Mouse (Mus musculus): ENCODE results near the gene Gm4131.
A peak's percentile ranks its signal among the peaks of the same experiment; 100 is the strongest.

Gm4131 gene

DNA sequence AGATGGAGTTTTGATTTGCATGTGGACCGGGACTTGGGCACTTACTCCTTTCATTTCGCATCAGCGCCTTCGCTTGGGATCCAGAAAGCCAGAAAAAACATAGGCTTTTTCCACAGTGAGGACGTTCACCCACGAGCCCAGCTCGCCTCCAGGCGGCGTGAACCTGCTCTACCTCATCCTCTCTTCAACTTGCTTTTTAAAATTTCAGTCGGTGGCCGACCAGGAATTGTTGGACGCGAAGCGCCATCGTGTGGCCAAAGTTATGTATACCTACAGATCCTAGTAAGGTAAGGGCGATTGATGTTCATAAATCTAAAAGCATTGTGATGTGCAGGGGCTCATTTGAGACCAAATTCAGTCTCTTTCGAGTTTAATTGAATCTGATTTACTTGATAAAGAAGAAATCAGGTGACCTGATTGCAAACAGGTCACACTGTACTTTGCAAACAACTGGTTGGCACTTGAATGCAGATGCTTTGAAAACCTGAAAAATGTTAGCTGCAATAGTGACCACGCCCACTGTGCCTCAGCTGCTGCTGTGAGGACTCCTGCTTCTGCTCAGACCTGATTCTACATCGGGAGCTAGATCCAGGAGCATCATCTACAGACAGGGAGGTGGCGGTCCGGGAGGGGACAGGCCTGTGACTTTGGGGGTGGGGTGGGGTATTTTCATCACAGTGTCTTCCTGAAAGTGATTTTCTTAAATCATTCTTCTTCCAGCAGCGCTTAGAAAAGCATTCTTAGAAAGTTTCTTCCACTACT is 109.1 kb downstream of the Gm4131 start:
- peak; percentile 50 for DNase-seq (ENCODE audit: low spot score)

DNA sequence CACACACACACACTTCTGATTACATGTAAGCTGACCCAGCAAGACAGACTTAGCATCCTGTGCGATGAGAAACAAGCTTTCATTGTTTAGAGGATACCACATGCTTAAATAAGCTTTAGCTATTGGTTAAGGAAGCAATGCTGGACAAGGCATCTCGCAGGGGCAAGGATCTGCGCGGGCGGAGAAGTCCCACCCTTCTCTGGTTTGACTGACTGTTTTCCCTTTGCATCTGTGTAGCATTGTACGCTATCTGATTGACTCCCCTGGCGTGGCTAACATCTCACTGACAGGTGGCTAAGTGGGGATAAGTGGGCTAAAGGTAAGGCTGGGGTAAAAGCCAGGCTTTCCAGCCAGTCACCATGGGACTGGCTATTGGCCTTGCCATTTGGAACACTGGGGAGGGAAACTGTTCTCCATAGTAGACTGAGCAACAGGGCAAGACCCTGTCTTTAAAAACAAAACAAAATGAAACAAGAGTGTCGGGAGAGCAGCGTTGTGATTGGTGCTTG is 110.4 kb downstream of the Gm4131 start, which contains the start of gene Gucy1b2:
Gene Gucy1b2, minus strand, starts transcription at position 51 of the 509 bp plus-strand sequence.
- DNase-seq (ENCODE audit: low spot score), result no peak

DNA sequence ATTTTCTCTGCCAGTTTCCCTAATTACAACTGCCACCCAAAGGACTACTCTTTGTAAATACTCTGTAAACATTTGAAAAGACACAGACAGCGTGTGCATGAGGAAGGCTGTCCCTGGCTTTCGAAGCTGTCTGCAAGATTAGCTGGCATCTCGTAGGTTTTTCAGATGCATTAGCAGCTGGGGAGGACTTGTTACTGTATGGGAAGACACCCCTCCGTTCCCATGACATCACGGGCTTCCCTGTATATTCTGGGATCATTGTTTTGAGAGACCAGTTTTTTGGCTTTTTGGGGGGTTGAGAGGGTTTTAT is 111.2 kb downstream of the Gm4131 start:
- DNase-seq (ENCODE audit: low spot score), result no peak

DNA sequence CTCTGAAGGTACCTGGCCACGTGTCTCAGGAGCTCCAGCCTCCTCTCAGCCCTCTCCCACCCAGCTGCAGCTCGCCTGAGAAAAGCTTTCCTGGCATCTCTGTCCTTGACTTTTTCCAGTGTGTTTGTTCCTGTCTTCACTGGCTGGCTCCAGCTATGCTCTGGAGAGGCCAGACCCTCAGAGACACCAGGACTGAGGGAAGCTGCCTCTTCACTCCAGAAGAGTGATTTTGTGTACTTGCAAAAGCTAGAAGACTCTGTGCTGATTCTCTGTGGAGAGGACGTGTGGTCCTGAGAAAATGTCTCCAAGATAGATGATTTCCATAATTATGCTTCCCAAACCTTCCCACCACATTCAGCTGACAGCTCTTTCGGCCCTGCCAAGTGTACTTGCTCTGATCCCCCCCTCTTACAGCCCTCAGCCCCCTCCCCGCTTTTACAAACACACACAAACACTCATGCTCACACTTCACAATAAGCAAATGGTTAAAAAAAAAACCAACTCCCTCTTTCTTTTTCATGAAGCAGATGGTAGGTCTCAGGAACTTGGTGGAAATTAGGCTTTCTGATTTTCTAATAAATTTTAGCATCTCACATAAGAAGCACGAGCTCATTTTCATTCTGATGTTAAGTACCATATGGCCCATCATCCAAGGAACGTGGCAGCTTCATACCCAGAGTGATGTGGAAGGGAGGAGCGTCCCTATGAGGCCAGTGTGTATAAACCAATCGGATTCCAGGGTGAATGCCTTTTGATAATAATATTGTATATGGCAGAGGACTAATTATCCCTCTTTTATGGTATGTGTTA is 111.8 kb downstream of the Gm4131 start:
- no peak for DNase-seq (ENCODE audit: low spot score)

DNA sequence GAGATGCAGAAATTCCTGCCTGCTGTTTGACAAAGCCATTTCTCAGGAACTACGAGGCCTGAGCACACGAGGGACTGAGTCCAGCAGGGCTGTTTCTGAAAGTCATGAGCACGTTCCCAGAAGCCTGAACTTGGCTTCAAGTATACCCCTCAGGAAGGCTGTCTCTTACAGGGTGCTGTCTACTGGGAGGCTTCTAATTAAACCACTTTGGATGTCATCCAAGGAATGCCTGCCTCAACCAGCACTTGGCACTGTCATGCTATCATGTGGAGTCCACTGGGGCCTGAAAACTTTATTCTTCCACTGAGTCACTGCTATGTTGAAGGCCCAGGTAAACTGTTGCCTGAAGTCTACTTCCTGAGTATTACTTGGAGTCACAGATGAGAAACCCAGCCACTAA is 112.6 kb downstream of the Gm4131 start:
- DNase-seq (ENCODE audit: low spot score), result no peak

DNA sequence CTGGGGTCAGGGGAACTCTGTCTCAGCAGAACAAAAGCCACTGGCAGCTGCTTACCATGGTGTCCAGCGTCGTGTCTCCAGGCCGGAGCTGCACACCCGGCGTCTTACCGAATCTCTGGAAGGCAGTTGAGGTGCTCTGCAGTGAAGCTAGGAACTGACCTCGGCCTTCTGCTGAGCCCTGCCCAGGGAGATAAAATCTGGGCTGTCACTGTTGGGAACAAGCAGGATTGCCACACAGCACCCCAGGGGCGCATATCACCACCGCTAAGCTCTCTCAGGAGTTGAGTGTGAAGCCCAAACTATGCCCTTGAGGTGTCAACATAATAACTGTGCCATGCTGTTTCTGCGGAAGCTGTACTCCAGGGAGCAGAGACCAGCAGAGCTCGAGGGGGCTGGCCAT is 113.4 kb downstream of the Gm4131 start:
- DNase-seq (ENCODE audit: low spot score), result no peak

DNA sequence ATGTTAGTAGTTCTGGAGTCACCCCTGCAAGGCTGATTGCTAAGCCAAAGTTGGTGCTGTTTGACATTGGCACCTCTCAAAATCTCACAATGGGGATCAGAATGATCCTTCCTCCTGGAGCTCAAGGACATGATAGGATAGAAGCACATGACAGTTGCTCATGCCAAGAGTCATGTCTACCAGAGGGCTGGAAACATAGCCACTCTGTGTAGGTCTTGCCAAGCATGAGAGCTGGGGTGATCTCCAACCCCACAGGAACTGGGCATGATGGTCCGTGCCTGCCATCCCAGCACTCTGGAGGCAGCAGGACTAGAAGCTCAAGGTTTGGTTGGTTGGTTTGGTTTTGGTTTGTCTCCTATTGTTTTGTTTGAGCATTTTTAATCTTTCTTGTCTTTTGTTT is 116.0 kb downstream of the Gm4131 start:
- DNase-seq (ENCODE audit: low spot score), result no peak

DNA sequence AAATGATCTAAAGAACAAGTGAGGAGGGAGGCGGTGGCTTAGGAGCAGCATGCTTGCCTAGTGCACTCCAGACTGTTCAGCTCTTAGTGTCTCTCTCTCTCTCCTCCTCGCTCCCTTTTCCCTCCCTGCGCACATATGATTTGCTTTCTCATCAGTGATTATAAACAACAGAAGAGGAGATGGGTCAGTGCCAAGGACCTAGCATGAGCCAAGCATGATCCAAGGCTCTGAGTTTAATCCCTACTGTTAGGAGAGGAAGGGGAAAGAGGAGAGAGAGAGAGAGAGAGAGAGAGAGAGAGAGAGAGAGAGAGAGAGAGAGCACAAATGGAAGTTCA is 119.5 kb downstream of the Gm4131 start:
- DNase-seq (ENCODE audit: low spot score), result no peak

DNA sequence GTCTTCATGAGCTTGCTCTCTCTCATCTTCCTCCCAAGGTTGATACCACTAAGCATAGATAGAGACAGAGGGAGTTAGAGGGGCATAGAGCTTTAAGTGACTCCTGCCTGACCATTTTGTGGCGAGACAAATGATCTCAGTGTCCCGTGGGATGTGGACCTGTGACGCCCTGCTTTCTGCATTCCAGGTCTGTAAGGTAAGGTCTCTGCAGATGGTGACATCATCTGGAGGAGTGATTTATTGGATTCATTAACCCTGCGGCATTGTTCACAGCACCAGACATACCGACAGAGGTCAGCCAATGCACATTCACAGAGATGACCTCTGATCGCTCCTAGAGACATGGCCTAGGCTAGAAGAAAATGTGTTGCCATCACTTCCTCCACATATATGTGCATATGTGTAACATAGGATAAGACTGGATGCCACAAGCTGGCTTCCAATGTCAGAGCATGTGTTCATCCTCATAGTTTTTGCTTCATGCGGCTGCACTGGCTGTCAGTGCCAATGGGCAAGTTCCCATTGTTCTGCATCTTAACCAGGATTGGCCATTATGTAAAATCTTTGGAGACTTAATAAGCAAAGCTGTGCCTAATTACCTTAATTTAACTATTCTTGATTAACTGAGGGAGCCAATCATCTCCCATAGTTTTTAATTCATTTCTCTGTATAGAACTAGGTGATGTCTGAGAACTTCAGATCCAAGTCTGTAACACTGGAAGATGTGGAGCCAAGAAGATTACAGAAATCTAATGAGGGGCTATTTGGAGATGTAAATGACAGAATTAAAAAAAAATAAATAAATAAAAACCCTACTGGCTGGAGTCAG is 120.1 kb downstream of the Gm4131 start:
- no peak for DNase-seq (ENCODE audit: low spot score)

DNA sequence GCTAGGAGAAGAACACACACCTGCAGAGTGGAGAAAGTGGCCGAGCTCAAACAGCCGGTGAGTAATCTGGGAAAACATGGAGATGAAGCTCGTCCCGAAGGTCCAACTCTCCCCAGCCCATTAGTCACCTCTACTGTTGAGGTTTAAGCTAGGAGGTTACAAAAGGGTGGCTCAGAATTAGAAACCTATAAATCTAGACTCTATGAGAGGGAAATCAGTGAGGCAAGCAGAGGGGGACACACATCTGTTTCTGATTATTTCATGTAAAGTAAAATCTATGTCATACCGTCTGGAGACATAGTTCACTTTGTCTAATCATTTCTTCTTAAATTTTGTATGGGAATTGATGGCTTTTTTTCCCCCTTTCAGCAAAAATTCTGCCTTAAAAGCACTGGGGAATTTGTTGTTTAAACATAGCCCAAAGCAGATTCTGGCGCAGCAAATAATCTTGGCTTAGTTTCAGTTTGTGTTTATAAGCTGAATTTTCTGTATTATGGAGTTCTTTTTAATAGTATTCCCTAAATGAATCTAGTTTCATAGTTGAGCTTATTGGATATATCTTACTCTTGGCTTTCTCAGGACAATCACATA is 122.8 kb downstream of the Gm4131 start:
- DNase-seq (ENCODE audit: low spot score), result no peak

DNA sequence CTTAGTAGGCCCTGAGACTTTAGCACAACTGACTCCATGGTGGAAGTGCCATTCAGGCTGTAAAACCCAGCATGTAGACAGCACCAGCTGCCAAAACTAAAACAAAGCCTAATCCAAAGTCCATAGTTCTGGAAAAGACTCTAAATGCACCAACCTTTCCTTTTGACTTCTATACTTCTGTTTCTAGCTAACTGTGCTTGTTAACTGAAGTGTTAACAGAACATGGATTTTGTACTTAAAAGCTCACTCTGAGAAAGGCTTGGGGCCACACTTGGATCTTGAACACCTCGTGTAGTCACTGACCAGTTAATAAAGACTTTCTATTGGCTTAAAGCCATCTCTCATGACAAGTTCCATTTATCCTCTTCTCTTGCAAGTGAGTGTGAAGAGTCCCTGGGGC is 123.8 kb downstream of the Gm4131 start:
- DNase-seq (ENCODE audit: low spot score), result no peak

DNA sequence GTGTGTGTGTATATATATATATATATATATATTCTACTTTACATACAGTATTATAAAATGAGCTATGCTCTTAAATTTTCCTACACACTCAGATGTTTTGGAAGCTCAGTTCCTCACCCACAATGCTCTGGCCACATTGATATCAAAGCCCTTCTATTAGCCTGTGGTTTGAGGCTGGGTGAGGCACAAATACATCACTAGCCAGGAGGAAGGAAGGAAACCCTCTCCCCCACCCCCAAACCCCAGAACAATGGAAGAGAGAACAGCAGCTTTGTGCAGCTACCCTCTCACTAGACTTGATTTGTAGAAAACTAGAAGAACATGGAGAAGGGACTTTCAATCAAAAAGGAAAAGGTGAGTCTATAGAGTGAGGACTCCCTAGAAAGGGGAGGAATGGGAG is 126.7 kb downstream of the Gm4131 start:
- no peak for DNase-seq (ENCODE audit: low spot score)

DNA sequence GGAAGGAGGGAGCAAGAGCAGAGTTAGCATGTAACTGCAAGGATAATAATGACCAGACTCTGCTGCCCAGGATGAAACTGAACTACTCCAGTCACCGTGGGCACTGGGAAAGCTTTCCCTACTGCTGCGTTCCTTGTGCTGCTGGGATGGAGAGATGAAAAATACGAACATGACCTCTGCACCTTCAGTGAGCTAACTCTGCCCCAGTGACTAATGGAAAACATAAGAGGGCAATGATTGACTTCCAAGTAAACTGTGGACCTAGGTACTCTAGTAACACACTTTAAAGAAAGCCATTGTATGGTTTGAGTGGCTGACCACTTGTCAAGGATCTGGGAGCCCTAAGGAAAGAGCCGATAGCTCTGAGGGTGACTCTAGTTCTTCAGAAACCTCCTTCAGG is 128.5 kb downstream of the Gm4131 start:
- no peak for DNase-seq (ENCODE audit: low spot score)

DNA sequence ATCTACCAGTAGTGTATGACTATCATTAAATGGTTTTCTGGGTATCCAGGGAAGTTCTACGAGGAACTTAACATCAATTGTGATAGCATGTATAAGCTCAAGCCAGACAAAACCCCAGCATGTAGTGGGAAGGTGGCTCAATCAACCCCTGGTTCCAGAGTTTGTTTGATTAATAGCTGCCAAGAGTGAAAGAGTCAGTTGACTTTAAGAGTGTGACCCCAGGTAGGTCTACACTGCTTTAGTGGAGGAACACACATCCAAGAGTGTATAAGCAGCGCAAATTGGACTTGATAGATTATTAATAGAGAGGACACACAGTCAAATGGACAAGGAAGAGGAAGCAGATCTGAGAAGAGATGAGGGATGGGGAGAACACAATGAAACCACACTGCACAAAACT is 128.9 kb downstream of the Gm4131 start:
- DNase-seq (ENCODE audit: low spot score), result no peak

DNA sequence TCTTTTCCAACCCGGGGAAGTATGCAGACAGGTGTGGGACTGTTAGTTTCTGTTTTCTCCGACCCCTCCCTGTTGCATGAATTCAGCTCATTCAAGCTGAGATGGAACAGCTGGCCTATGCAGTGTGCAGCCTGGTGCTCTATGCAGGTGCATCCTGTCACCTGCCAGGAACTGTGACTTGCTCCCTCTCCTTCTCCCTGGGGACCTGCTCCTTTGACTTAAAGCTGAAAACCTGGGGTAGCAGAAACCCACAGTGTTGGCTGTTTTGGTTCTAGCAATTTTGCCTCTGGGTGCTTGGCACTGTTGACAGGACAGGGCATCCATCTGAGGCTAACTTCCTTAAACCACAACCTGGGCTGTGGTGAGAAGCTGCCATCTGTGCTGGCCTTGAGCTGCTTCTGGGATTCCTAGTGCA is 141.4 kb downstream of the Gm4131 start:
- no peak for DNase-seq (ENCODE audit: low spot score)

DNA sequence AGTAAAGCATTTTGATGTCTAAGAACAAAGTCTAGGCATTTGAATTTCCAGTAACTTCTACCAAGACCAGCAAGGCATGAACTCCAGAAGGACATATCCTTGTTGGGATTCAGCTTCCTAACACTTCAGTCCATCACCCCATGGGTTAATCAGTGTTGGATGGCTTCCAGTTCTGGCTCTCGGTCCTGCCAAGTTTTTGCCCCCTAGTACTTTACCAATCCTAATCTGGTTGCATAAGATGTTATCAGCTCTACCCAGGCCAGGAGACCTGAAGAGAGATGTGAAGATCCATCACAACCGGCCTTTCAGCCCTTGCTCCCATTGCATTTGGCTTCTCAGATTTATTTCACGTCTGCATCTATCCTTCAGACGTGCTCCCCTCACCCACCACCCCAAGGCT is 144.5 kb downstream of the Gm4131 start:
- DNase-seq (ENCODE audit: low spot score), result no peak

DNA sequence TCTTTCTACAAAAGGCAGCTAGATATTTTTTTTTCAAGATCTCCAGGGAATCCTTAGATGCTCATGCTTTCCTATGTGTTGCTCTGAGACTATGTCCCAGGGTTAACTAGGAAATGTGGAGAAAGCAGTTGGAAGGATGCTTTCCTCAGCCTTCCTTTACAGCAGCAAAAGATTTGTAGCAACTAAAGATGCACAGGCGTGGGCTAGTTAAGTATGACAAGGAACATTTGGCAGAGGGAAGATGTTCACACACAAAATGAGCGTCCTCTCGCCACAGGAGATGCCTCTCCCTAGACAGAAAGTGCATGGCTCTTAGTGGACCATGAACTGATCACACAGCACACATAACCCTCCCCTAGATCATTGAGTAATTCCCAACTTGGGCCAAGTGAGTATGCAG is 149.2 kb downstream of the Gm4131 start:
- DNase-seq (ENCODE audit: low spot score), result no peak

DNA sequence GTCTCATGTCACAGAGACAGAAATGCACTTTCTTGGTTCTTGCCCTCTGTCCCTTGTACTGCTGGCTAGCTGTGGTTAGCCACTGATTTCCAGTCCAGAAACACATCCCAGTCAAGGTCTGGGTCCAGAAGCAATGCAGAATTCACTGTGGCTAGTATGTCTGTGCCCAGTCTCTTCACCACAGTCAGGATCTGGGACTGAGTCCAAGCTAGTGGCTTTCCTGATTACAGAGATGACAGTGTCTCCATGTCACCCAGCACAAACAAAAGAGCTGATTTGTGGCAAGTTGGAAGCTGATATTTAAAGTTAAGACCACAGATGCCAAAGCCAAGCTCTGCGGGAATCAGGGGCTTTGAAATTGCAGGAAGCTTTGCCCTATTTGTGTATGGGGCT is 150.0 kb downstream of the Gm4131 start:
- DNase-seq (ENCODE audit: low spot score), result no peak

DNA sequence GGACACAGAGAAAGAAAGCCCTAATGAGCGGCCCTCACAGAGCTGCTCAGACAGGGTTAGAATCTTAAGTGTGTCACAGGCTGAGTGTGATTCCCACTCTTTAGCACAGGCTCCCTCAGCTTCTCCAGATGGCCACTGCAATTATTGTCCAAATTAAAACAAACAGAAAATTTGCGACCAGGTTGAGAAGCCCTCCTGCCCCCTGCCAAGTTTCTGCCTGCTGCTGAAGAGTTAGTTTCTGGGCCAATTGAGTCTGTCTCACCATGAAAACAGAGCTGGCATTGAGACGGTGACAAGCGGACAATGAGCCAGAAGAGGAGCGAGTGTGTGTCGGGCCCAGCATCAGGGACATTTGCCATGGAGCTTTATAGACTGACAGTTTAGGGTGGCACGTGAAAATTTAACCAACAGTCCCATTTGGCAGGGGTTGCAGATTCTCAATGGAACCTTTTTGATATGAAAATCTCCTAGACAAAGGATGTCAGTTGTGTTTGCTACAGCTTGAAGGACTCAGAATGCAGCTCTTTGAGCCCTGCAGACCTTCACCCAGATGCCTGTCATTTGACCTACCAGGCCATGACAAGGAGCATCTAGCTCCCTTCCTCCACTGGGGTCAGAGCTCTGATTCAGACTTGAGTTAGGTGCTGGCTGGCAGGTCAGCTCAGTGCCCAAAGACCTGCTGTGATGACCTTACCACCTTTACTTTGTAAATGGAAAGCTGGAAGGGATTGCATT is 150.5 kb downstream of the Gm4131 start:
- DNase-seq (ENCODE audit: low spot score), result no peak
